Mouse (Mus musculus) cerebellum, adult 2 months (tissue): Measurements from ENCODE around the gene Faap100. TPM values are rescaled to one million over a fixed set of nuclear protein-coding genes. Genes with fewer than 3 reads are reported as not detected.
A peak's percentile ranks its signal among the peaks of the same experiment; 100 is the strongest.
"Not testable (repeated sequence)": the region's sequence is repeated elsewhere in the genome, so short reads cannot be mapped to it uniquely, and the experiment has no call there.

Experiments used
- DNase-seq, 2 experiments: peaks; one replicate each; pipeline ENCODE4 v3.0.0; 2021
- H3K27ac ChIP-seq: fragments of 200-500 bp; 2 replicates; pipeline ENCODE4 v1.5.1; 2012; ENCODE audit warnings: low read length, control low read depth, inconsistent platforms; ENCODE audit not compliant: insufficient read depth
- H3K27me3 ChIP-seq: fragments of 200-500 bp; 2 replicates; pipeline ENCODE4 v1.6.1; 2012; ENCODE audit warnings: inconsistent platforms, mild to moderate bottlenecking, low read length, moderate library complexity; ENCODE audit not compliant: control insufficient read depth, insufficient read depth
- H3K4me1 ChIP-seq: fragments of 200-500 bp; 2 replicates; pipeline ENCODE4 v1.6.1; 2011; ENCODE audit warnings: low read length; ENCODE audit not compliant: control insufficient read depth, insufficient read depth
- H3K4me3 ChIP-seq: fragments of 200-500 bp; replicated peaks from 2 replicates; pipeline ENCODE3; 2011; ENCODE audit warnings: mild to moderate bottlenecking, low read depth, low read length, control low read depth; ENCODE audit not compliant: insufficient read depth
- CTCF ChIP-seq: fragments of 200-500 bp; IDR thresholded peaks from 2 replicates; pipeline ENCODE4 v1.5.1; 2011; ENCODE audit warnings: low read depth, mild to moderate bottlenecking, control low read depth, low read length, moderate library complexity, borderline replicate concordance; ENCODE audit not compliant: insufficient read depth
- POLR2A ChIP-seq: fragments of 200-500 bp; IDR thresholded peaks from 2 replicates; pipeline ENCODE4 v1.6.1; 2011; ENCODE audit warnings: low read length, control low read depth, borderline replicate concordance; ENCODE audit not compliant: insufficient read depth
- WGBS: fragments of 180-500 bp; shearing (Covaris S2); methylation state at CpG from one replicate; pipeline ENCODE4 v1.1.7; 2018; 5-methylcytosine and 5-hydroxymethylcytosine counted together
- polyA plus RNA-seq: library from polyadenylated mRNA; depleted of rRNA; stranded (reverse); fragments of >200 nt; gene quantifications from 2 replicates; pipeline ENCODE4 v1.2.3, GENCODE M21; 2012; rRNA removed

The Faap100 gene
- polyA plus RNA-seq, result 34.4 and 34.8 TPM in 2 replicates

DNA sequence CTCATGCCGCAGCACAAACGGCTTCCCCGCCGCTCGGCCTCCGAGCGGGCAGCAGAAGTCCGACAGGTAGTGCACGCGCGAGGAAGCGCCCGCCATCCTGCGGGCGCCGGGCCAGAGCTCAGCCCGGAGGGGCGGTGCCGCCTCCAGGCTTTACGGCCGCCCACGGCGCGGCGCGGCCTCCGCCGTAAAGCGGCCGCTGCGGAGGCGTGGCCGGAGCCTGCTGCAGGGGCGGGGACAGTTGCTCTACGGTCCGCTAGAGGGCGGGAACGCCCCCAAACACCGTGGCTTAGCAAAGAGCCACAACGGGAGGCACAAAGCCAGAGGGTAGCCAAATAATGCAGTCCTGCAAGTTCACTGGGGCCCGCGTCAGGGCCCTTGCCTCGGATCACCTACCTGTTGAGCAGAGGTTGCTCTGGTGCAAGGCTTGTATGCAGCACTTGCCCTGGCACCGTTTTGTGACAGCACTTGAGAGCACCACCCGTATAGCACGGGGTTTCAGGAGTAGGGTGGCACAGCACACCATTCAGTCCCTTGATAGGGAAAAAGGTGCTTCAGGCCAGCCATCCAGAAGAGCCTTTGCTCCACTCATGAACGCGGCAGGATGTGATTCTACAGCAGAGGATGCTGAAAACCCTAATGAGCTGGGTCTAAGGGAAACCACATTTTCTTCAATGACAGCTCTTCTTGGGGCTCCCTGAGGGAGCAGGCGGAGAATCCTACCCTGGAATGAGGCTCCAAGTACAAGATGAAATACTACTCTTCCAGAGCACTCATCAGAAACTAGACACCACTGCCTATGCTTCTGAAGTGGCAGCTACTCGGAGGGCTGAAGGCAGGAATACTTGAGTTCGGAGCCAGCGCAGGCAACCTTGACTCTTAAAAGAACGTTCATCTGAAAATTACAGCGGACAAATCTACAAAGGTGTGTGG lies at the start of gene Faap100:
Faap100 (minus strand) TSS at position 154 of the 930 bp plus-strand sequence.
- Histone ChIP-seq H3K27ac (no peak within 1 kb of the TSS), H3K4me1 (peaks cover 8% of the 10 kb centered on the region), H3K4me3 (peak within 1 kb of the TSS; percentile 84), H3K27me3 (no peaks in the 10 kb centered on the region)
- DNase-seq, result peak; percentile 84 to 86
- 8% methylated on average over 54 of the region's 54 CpGs for WGBS
- TF ChIP-seq POLR2A (0 out of 2 replicates have a peak, but pooled peaks have one; percentile 50), CTCF (peak; percentile 58)

GRCm38 (mm10) chr11:120426727-120427126 lies 48.2 kb upstream of the Faap100 start:
- WGBS, result 87% methylated on average over 3 of the region's 3 CpGs
- no peak for DNase-seq
- Histone ChIP-seq H3K27ac (no peak overlapping the region), H3K4me3 (no peak overlapping the region), H3K4me1 (no peaks in the 10 kb centered on the region), H3K27me3 (no peaks in the 10 kb centered on the region)
- no peak for TF ChIP-seq POLR2A
- no peak for TF ChIP-seq CTCF

GRCm38 (mm10) chr11:120423569-120424295 lies 45.2 kb upstream of the Faap100 start:
- peak; percentile 41 to 56 for DNase-seq
- H3K27me3 ChIP-seq, result no peaks in the 10 kb centered on the region
- H3K4me3 ChIP-seq, result no peak overlapping the region
- H3K4me1 ChIP-seq, result no peaks in the 10 kb centered on the region
- H3K27ac ChIP-seq, result no peak overlapping the region
- WGBS, result 63% methylated on average over 9 of the region's 9 CpGs
- TF ChIP-seq POLR2A (no peak), CTCF (peak; percentile 73; the same call in 1 of the 2 replicates)

- no peak for DNase-seq
- Histone ChIP-seq H3K4me1 (no peaks in the 10 kb centered on the region), H3K27me3 (no peaks in the 10 kb centered on the region), H3K4me3 (no peak overlapping the region), H3K27ac (no peak overlapping the region)
- WGBS, result 84% methylated on average over 13 of the region's 13 CpGs
- TF ChIP-seq POLR2A, result no peak
- TF ChIP-seq CTCF, result no peak
Measured at GRCm38 (mm10) chr11:120422651-120423568, 44.3 kb upstream of the Faap100 start.

- Histone ChIP-seq H3K4me3 (no peak overlapping the region), H3K27me3 (no peaks in the 10 kb centered on the region), H3K27ac (no peak overlapping the region), H3K4me1 (no peaks in the 10 kb centered on the region)
- WGBS, result 100% methylated on average over 1 of the region's 1 CpGs
- no peak for TF ChIP-seq CTCF
- no peak for TF ChIP-seq POLR2A
- DNase-seq, result no peak
Measured at GRCm38 (mm10) chr11:120418592-120418991, 40.0 kb upstream of the Faap100 start.

DNA sequence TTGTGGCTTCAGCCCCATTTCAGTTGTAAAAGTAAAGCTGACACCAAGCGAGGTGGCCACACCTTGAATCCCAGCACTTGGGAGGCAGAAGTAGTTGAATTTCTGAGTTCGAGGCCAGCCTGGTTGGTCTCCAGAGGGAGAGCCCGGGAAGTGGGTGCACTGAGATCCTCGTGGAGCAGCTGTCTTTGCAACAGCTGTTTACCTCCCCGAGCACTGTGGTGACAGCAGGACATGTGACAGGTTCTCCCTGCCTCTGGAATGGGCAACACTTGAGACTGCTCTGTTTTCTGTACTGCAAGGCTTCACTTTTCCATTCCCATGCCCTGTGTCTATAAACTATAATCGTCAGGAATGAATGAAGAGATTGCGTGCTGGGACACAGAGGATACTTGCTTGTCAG lies 39.3 kb upstream of the Faap100 start:
- 81% methylated on average over 7 of the region's 7 CpGs for WGBS
- DNase-seq, result no peak
- Histone ChIP-seq H3K27me3 (no peaks in the 10 kb centered on the region), H3K4me3 (no peak overlapping the region), H3K4me1 (no peaks in the 10 kb centered on the region), H3K27ac (no peak overlapping the region)
- TF ChIP-seq POLR2A (no peak), CTCF (no peak)

DNA sequence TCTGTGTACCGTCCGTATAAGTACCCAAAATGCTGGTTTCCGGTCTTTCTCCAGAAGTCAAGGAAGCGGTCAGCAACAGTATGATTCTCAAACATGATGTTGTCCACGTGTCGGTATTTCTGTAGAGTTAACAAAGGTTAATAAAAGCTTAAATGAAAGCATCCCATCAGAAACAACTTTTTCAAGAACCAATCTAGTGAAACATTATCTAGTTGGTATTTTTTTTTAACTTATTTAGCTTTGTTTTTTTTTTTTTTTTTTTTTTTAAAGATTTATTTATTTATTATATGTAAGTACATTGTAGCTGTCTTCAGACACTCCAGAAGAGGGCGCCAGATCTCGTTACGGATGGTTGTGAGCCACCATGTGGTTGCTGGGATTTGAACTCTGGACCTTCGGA lies 35.1 kb upstream of the Faap100 start:
- WGBS, result 94% methylated on average over 8 of the region's 10 CpGs

More for the DNA sequence above, 35.1 kb upstream of the Faap100 start:
- H3K4me3 ChIP-seq, DNase-seq, H3K27ac ChIP-seq, H3K27me3 ChIP-seq, H3K4me1 ChIP-seq: not testable (repeated sequence)
